Mouse (Mus musculus) heart, postnatal 0 days (tissue): ENCODE results near the gene Rnf149.

ENCODE experiments used
- CTCF ChIP-seq: IDR thresholded peaks from 2 replicates; pipeline ENCODE4 v1.5.1; 2016; ENCODE audit warnings: antibody characterized with exemption, control low read depth, low read depth
- EP300 ChIP-seq: IDR thresholded peaks from 2 replicates; pipeline ENCODE4 v1.6.1; 2016; ENCODE audit warnings: antibody characterized with exemption, low read depth

GRCm38 (mm10) chr1:39537631-39538380 is 39.4 kb downstream of the Rnf149 start:
- no peak for TF ChIP-seq CTCF
- no peak for TF ChIP-seq EP300
